Mouse (Mus musculus): Measurements from ENCODE around the gene Enoph1. TPM values are rescaled to one million over a fixed set of nuclear protein-coding genes. Genes with fewer than 3 reads are reported as not detected.

Gene Enoph1
- total and polyA plus RNA-seq, 2 experiments from 2014 or later: 49.0 to 55.6 TPM

GRCm38 (mm10) chr5:100083953-100084562 lies 44.3 kb downstream of the Enoph1 start:
- Histone ChIP-seq H3K36me3 (ENCODE audit: insufficient read depth, low read length) (no peaks in the 10 kb centered on the region), H3K27ac (no peak overlapping the region), H3K4me2 (ENCODE audit: low read depth, low read length) (0 out of 2 replicates have a peak overlapping the region, but pooled peaks have one; percentile 5), H3K4me1 (ENCODE audit: insufficient read depth, low read length) (0 out of 2 replicates have a peak, but pooled peaks cover under 1% of the 10 kb centered on the region), H3K9ac (replicated peaks; ENCODE audit: low read length) (no peak overlapping the region), H3K4me3 (ENCODE audit: low read length) (no peak overlapping the region), H3K9me3 (ENCODE audit: low read length) (no peaks in the 10 kb centered on the region), H3K27me3 (ENCODE audit: insufficient read depth, low read length) (no peaks in the 10 kb centered on the region)
- ATAC-seq (no peak), DNase-seq (ENCODE audit: low spot score) (peak; percentile 45)
- TF ChIP-seq CTCF (IDR thresholded peaks at IDR 0.05; ENCODE audit: low read depth): no peak
- WGBS: 42% methylated on average over 12 of the region's 12 CpGs

DNA sequence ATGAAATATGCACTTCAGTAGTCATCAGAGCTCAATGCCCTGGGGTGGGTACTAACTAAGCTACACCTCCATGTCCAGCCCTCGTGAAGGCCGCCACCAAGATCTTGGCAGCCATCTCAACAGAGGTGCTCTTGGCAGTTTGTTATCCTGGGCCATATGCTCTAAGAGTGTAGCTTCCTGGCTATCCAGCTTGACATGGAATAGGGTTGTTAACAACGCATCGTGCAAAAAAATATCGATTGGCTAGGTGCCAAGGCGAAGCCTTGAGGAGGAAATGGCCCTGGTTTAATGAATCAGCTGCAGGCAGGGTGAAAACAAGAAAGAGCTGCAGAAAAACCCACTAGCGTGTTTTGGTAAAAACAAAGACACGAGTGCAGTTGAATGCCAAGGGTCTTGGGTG lies 45.3 kb downstream of the Enoph1 start:
- peak; percentile 58 for DNase-seq (ENCODE audit: low spot score)
- no peak overlapping the region for H3K4me2 ChIP-seq (ENCODE audit: low read depth, low read length)
- H3K27me3 ChIP-seq (ENCODE audit: insufficient read depth, low read length): no peaks in the 10 kb centered on the region
- H3K36me3 ChIP-seq (ENCODE audit: insufficient read depth, low read length): no peaks in the 10 kb centered on the region
- ATAC-seq: no peak
- no peak overlapping the region for H3K27ac ChIP-seq
- WGBS: 41% methylated on average over 8 of the region's 8 CpGs
- no peaks in the 10 kb centered on the region for H3K9me3 ChIP-seq (ENCODE audit: low read length)
- no peak overlapping the region for H3K9ac ChIP-seq (replicated peaks; ENCODE audit: low read length)
- TF ChIP-seq CTCF (IDR thresholded peaks at IDR 0.05; ENCODE audit: low read depth): no peak
- no peak overlapping the region for H3K4me3 ChIP-seq (ENCODE audit: low read length)
- H3K4me1 ChIP-seq (ENCODE audit: insufficient read depth, low read length): no peaks in the 10 kb centered on the region

GRCm38 (mm10) chr5:100090515-100091262 lies 50.9 kb downstream of the Enoph1 start:
- H3K4me3 ChIP-seq (ENCODE audit: low read length): no peak overlapping the region
- DNase-seq (ENCODE audit: low spot score) (no peak), ATAC-seq (no peak)
- no peaks in the 10 kb centered on the region for H3K9me3 ChIP-seq (ENCODE audit: low read length)
- no peak overlapping the region for H3K9ac ChIP-seq (replicated peaks; ENCODE audit: low read length)
- 14% methylated on average over 12 of the region's 12 CpGs for WGBS
- H3K27ac ChIP-seq: peak overlapping the region; percentile 46; the same call in 1 of the 2 replicates
- no peaks in the 10 kb centered on the region for H3K27me3 ChIP-seq (ENCODE audit: insufficient read depth, low read length)
- no peak for TF ChIP-seq CTCF (IDR thresholded peaks at IDR 0.05; ENCODE audit: low read depth)
- no peaks in the 10 kb centered on the region for H3K36me3 ChIP-seq (ENCODE audit: insufficient read depth, low read length)
- peak overlapping the region; percentile 29 for H3K4me2 ChIP-seq (ENCODE audit: low read depth, low read length)
- peaks cover 16% of the 10 kb centered on the region; the same call in 1 of the 2 replicates for H3K4me1 ChIP-seq (ENCODE audit: insufficient read depth, low read length)

DNA sequence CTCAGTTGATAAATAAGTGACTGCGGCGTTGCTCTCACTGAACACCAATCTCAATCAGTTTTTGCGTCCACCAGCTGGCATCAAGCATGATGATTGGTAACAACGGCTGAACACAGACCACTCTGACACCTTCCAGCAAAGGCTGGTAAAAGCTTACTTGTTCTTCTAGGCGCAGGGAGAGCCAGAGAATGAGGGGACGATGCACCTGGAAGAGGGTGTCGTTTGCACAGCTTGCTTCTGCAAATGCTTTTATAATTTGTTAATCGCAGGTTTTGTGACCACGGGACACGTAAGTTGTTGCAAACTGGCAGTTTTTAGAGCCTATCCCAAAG lies 51.4 kb downstream of the Enoph1 start:
- peak; percentile 46; the same call in 1 of the 2 replicates for ATAC-seq
- Histone ChIP-seq H3K4me1 (ENCODE audit: insufficient read depth, low read length) (peaks cover 16% of the 10 kb centered on the region; the same call in 1 of the 2 replicates), H3K4me3 (ENCODE audit: low read length) (no peak overlapping the region), H3K27ac (peak overlapping the region; percentile 46), H3K27me3 (ENCODE audit: insufficient read depth, low read length) (no peaks in the 10 kb centered on the region), H3K9ac (replicated peaks; ENCODE audit: low read length) (no peak overlapping the region), H3K4me2 (ENCODE audit: low read depth, low read length) (peak overlapping the region; percentile 29), H3K9me3 (ENCODE audit: low read length) (no peaks in the 10 kb centered on the region), H3K36me3 (ENCODE audit: insufficient read depth, low read length) (no peaks in the 10 kb centered on the region)
- peak; percentile 62 for DNase-seq (ENCODE audit: low spot score)
- TF ChIP-seq CTCF (IDR thresholded peaks at IDR 0.05; ENCODE audit: low read depth): no peak
- 20% methylated on average over 10 of the region's 10 CpGs for WGBS

GRCm38 (mm10) chr5:100091602-100092001 lies 51.8 kb downstream of the Enoph1 start:
- no peaks in the 10 kb centered on the region for H3K27me3 ChIP-seq (ENCODE audit: insufficient read depth, low read length)
- no peak for TF ChIP-seq CTCF (IDR thresholded peaks at IDR 0.05; ENCODE audit: low read depth)
- DNase-seq (ENCODE audit: low spot score) (peak; percentile 65), ATAC-seq (peak; percentile 73)
- no peaks in the 10 kb centered on the region for H3K36me3 ChIP-seq (ENCODE audit: insufficient read depth, low read length)
- H3K4me3 ChIP-seq (ENCODE audit: low read length): no peak overlapping the region
- H3K9ac ChIP-seq (replicated peaks; ENCODE audit: low read length): no peak overlapping the region
- WGBS: 7% methylated on average over 17 of the region's 17 CpGs
- peak overlapping the region; percentile 46 for H3K27ac ChIP-seq
- no peaks in the 10 kb centered on the region for H3K9me3 ChIP-seq (ENCODE audit: low read length)
- H3K4me2 ChIP-seq (ENCODE audit: low read depth, low read length): peak overlapping the region; percentile 29
- H3K4me1 ChIP-seq (ENCODE audit: insufficient read depth, low read length): peaks cover 16% of the 10 kb centered on the region; the same call in 1 of the 2 replicates

GRCm38 (mm10) chr5:100096955-100097354 lies 57.2 kb downstream of the Enoph1 start:
- TF ChIP-seq CTCF (IDR thresholded peaks at IDR 0.05; ENCODE audit: low read depth): no peak
- Histone ChIP-seq H3K27me3 (ENCODE audit: insufficient read depth, low read length) (no peaks in the 10 kb centered on the region), H3K9me3 (ENCODE audit: low read length) (no peaks in the 10 kb centered on the region), H3K27ac (no peak overlapping the region), H3K36me3 (ENCODE audit: insufficient read depth, low read length) (no peaks in the 10 kb centered on the region), H3K4me2 (ENCODE audit: low read depth, low read length) (no peak overlapping the region), H3K4me3 (ENCODE audit: low read length) (no peak overlapping the region), H3K9ac (replicated peaks; ENCODE audit: low read length) (no peak overlapping the region), H3K4me1 (ENCODE audit: insufficient read depth, low read length) (no peaks in the 10 kb centered on the region)
- DNase-seq (ENCODE audit: low spot score) (no peak), ATAC-seq (no peak)
- WGBS: 68% methylated on average over 5 of the region's 5 CpGs

- TF ChIP-seq CTCF (IDR thresholded peaks at IDR 0.05; ENCODE audit: low read depth): no peak
- Histone ChIP-seq H3K9ac (replicated peaks; ENCODE audit: low read length) (no peak overlapping the region), H3K4me3 (ENCODE audit: low read length) (no peak overlapping the region), H3K36me3 (ENCODE audit: insufficient read depth, low read length) (no peaks in the 10 kb centered on the region), H3K27me3 (ENCODE audit: insufficient read depth, low read length) (no peaks in the 10 kb centered on the region), H3K9me3 (ENCODE audit: low read length) (no peaks in the 10 kb centered on the region), H3K4me1 (ENCODE audit: insufficient read depth, low read length) (no peaks in the 10 kb centered on the region), H3K4me2 (ENCODE audit: low read depth, low read length) (no peak overlapping the region), H3K27ac (no peak overlapping the region)
- ATAC-seq (no peak), DNase-seq (ENCODE audit: low spot score) (no peak)
- 95% methylated on average over 4 of the region's 4 CpGs for WGBS
These were observed 58.2 kb downstream of the Enoph1 start for GRCm38 (mm10) chr5:100097967-100098366.
